Mouse (Mus musculus): Measurements from ENCODE around the gene Slc25a42. TPM values are rescaled to one million over a fixed set of nuclear protein-coding genes. Genes with fewer than 3 reads are reported as not detected.

Slc25a42 gene
- 3.9 and 4.0 TPM in 2 replicates for polyA plus RNA-seq (2014; fragmentation: Nextera tagmentation; extraction: Ambion mirVana)

DNA sequence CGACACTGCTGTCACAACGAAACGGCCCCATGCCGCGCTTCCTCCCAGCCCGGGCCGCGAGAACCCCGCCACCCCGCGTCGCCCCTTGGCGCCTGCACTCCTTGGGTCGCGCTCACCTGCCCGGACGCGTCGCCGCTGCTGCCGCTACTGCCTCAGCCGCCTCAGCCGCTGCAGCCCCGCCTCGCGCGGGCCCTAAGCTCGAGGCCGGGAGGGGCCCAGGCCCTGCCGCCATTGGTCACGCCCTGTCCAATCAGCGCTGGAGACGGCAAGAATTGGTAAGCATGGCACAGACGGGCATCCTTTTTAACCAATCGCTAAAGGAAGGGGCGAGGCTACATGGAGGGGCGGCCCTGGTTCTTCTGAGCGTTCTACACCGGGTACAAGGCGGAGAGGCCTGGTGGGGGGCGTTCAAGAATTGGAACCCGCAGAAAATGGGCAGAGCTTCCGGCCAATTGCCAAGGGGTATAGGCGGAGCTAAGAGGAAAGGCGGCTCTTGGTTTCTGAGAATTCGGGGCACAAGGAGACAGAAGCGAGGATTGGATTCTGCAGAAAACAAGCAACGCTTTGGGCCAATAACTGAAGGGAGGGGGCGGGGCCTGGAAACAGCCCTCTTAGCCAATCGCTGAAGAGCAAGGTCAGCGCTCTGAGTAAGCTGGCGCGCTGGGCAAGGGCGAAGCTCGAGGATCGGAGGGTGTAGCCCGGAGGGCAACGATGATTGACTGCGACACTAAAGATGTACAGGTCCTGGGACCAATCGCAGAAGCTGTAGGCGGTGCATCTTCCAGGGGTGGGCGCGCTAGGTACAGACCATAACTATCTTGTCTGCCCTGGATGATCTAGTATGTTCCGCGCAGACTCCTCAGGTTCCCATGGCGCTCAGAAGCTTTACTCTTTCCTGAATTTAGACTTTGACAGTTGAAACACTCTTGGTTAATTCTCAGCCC is at the start of gene Slc25a42:
Gene Slc25a42 (minus strand): TSS at position 194 of the 944 bp plus-strand sequence.
- H3K27me3 ChIP-seq (replicated peaks; ENCODE audit: control insufficient read depth, insufficient read depth, low read length), result 0 out of 2 replicates have a peak, but pooled peaks cover 2% of the 10 kb centered on the region
- peak within 1 kb of the TSS; percentile 51 for H3K9ac ChIP-seq (ENCODE audit: low read length)
- H3K9me3 ChIP-seq (ENCODE audit: control insufficient read depth, low read length), result no peaks in the 10 kb centered on the region
- no peak within 1 kb of the TSS for H3K27ac ChIP-seq (ENCODE audit: low read depth)
- H3K4me2 ChIP-seq (ENCODE audit: low read length), result peak within 1 kb of the TSS; percentile 100
- H3K36me3 ChIP-seq (ENCODE audit: control insufficient read depth, insufficient read depth, low read length), result no peaks in the 10 kb centered on the region
- H3K4me3 ChIP-seq (ENCODE audit: low read depth, low read length), result peak within 1 kb of the TSS; percentile 59
- H3K4me1 ChIP-seq (replicated peaks; ENCODE audit: control insufficient read depth, insufficient read depth, low read length), result peaks cover 10% of the 10 kb centered on the region; the same call in 1 of the 2 replicates
- DNase-seq (ENCODE audit: low spot score) (peak; percentile 96), ATAC-seq (replicated peaks; ENCODE audit: low FRiP score, low TSS enrichment, low read depth) (peak; percentile 99)
- under 1% methylated on average over 66 of the region's 66 CpGs for WGBS

DNA sequence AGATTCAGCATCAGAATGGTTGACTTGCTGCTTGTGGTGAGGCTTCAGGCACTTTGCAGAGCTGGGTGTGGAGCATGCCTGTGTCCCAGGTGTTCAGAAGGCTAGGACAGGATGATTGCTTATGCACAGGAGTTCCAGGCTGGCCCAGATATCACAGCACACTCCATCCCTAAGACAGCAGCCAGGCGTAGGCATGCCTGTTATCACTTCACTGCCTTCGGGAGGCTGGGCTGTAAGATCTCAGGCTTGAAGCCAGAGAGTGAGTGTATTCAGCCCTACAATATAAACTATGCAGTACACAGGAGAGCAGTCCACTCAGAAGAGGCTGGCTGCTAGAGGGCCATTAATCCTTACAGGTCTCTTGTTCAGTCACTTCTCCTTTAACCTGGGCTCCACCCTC is 46.9 kb upstream of the Slc25a42 start:
- 79% methylated on average over 2 of the region's 2 CpGs for WGBS
- H3K27me3 ChIP-seq (replicated peaks; ENCODE audit: control insufficient read depth, insufficient read depth, low read length), result no peaks in the 10 kb centered on the region
- ATAC-seq (replicated peaks; ENCODE audit: low FRiP score, low TSS enrichment, low read depth), result no peak
- peaks cover 100% of the 10 kb centered on the region for H3K36me3 ChIP-seq (ENCODE audit: control insufficient read depth, insufficient read depth, low read length)
- no peak overlapping the region for H3K4me3 ChIP-seq (ENCODE audit: low read depth, low read length)
- no peak overlapping the region for H3K4me2 ChIP-seq (ENCODE audit: low read length)
- H3K27ac ChIP-seq (ENCODE audit: low read depth), result no peak overlapping the region
- no peaks in the 10 kb centered on the region for H3K4me1 ChIP-seq (replicated peaks; ENCODE audit: control insufficient read depth, insufficient read depth, low read length)
- H3K9ac ChIP-seq (ENCODE audit: low read length), result no peak overlapping the region
- H3K9me3 ChIP-seq (ENCODE audit: control insufficient read depth, low read length), result no peaks in the 10 kb centered on the region
- DNase-seq (ENCODE audit: low spot score), result no peak

DNA sequence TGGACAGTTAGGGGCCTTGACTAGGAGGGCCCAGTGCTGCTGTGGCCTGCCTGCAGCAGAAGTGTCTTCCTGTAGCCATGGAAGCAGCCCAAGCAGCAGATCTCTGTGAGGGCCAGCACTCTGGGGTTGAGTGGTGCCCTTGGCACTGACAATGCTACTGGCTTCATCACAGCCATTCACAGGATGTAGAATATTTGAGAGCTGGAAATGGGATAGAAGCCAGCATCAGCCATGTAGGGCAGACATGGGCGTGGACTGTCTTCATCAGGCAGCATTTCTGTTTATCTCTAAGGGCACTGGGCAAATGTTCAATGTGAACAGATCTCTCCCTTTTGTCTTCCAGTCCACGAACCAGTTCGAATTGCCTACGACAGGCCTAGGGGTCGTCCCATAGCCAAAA is 46.5 kb upstream of the Slc25a42 start:
- no peaks in the 10 kb centered on the region for H3K9me3 ChIP-seq (ENCODE audit: control insufficient read depth, low read length)
- no peak for ATAC-seq (replicated peaks; ENCODE audit: low FRiP score, low TSS enrichment, low read depth)
- H3K36me3 ChIP-seq (ENCODE audit: control insufficient read depth, insufficient read depth, low read length), result peaks cover 100% of the 10 kb centered on the region
- H3K4me1 ChIP-seq (replicated peaks; ENCODE audit: control insufficient read depth, insufficient read depth, low read length), result no peaks in the 10 kb centered on the region
- H3K4me2 ChIP-seq (ENCODE audit: low read length), result no peak overlapping the region
- WGBS, result 91% methylated on average over 5 of the region's 5 CpGs
- no peak overlapping the region for H3K9ac ChIP-seq (ENCODE audit: low read length)
- H3K27ac ChIP-seq (ENCODE audit: low read depth), result no peak overlapping the region
- H3K27me3 ChIP-seq (replicated peaks; ENCODE audit: control insufficient read depth, insufficient read depth, low read length), result no peaks in the 10 kb centered on the region
- no peak for DNase-seq (ENCODE audit: low spot score)
- H3K4me3 ChIP-seq (ENCODE audit: low read depth, low read length), result no peak overlapping the region

DNA sequence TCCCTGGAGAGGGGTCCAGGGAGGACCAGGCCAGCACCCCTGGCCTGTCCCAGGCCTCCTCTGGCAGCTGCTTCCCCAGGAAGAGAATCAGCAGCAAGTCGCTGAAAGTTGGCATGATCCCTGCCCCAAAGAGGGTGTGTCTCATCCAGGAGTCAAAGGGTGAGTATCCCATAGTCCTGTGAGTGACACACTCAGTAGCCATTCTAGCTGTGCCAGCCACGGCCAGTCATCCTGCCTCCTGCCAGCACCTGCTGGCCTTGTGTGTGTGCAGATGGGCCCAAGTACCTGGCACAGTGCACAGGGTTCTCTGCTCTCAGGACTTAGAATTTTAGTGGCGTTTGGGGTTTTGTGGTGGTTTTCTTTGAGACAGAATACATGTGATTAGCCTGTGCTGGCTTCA is 45.4 kb upstream of the Slc25a42 start:
- Histone ChIP-seq H3K9me3 (ENCODE audit: control insufficient read depth, low read length) (no peaks in the 10 kb centered on the region), H3K4me3 (ENCODE audit: low read depth, low read length) (no peak overlapping the region), H3K4me1 (replicated peaks; ENCODE audit: control insufficient read depth, insufficient read depth, low read length) (no peaks in the 10 kb centered on the region), H3K9ac (ENCODE audit: low read length) (no peak overlapping the region), H3K4me2 (ENCODE audit: low read length) (no peak overlapping the region), H3K27me3 (replicated peaks; ENCODE audit: control insufficient read depth, insufficient read depth, low read length) (no peaks in the 10 kb centered on the region), H3K27ac (ENCODE audit: low read depth) (no peak overlapping the region), H3K36me3 (ENCODE audit: control insufficient read depth, insufficient read depth, low read length) (peaks cover 100% of the 10 kb centered on the region)
- WGBS, result 77% methylated on average over 3 of the region's 3 CpGs
- DNase-seq (ENCODE audit: low spot score) (no peak), ATAC-seq (replicated peaks; ENCODE audit: low FRiP score, low TSS enrichment, low read depth) (no peak)

DNA sequence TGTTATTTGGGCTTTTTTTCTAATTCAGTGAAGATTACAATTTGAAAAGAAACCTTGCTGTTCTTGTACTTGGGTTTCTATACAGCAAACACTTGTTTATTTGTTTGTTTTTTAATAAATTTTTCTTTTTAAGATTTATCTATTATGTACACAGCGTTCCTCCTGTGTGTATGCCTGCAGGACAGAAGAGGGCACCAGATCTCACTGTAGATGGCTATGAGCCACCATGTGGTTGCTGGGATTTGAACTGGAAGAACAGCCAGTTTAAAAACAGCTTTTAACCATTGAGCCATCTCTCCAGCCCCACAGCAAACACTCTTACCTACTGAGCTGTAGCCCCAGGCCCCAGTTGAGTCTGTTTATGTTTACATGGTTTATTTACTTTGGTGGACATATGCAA is 42.5 kb upstream of the Slc25a42 start:
- peaks cover 100% of the 10 kb centered on the region for H3K36me3 ChIP-seq (ENCODE audit: control insufficient read depth, insufficient read depth, low read length)
- no peak for ATAC-seq (replicated peaks; ENCODE audit: low FRiP score, low TSS enrichment, low read depth)
- no peak overlapping the region for H3K4me3 ChIP-seq (ENCODE audit: low read depth, low read length)
- H3K27ac ChIP-seq (ENCODE audit: low read depth), result no peak overlapping the region
- WGBS, result 68% methylated on average over 1 of the region's 1 CpGs
- no peak for DNase-seq (ENCODE audit: low spot score)
- no peaks in the 10 kb centered on the region for H3K9me3 ChIP-seq (ENCODE audit: control insufficient read depth, low read length)
- no peak overlapping the region for H3K9ac ChIP-seq (ENCODE audit: low read length)
- no peaks in the 10 kb centered on the region for H3K4me1 ChIP-seq (replicated peaks; ENCODE audit: control insufficient read depth, insufficient read depth, low read length)
- no peaks in the 10 kb centered on the region for H3K27me3 ChIP-seq (replicated peaks; ENCODE audit: control insufficient read depth, insufficient read depth, low read length)
- no peak overlapping the region for H3K4me2 ChIP-seq (ENCODE audit: low read length)

DNA sequence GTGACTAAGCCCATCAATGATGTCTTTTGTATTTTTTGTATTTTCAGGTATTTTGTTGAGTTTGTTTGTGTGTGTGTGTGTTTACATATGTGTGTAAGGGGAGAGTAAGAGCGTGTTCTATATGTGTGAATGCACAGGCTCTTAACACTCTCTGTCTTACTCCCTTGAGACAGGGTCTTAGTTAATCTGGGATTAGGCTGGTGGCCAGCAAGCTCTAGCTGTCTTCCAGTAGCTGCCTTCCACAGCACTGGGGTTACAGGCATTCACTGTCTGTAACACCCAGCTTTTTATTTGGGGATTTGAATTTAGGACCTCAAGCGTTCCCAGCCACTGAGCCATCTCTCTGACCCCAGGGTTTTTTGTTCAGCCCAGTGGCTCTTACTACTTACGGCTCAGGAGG is 35.7 kb upstream of the Slc25a42 start:
- H3K9me3 ChIP-seq (ENCODE audit: control insufficient read depth, low read length), result no peaks in the 10 kb centered on the region
- H3K4me1 ChIP-seq (replicated peaks; ENCODE audit: control insufficient read depth, insufficient read depth, low read length), result no peaks in the 10 kb centered on the region
- H3K27me3 ChIP-seq (replicated peaks; ENCODE audit: control insufficient read depth, insufficient read depth, low read length), result no peaks in the 10 kb centered on the region
- no peak overlapping the region for H3K27ac ChIP-seq (ENCODE audit: low read depth)
- ATAC-seq (replicated peaks; ENCODE audit: low FRiP score, low TSS enrichment, low read depth) (no peak), DNase-seq (ENCODE audit: low spot score) (no peak)
- no peak overlapping the region for H3K4me2 ChIP-seq (ENCODE audit: low read length)
- H3K4me3 ChIP-seq (ENCODE audit: low read depth, low read length), result no peak overlapping the region
- peaks cover 90% of the 10 kb centered on the region for H3K36me3 ChIP-seq (ENCODE audit: control insufficient read depth, insufficient read depth, low read length)
- no peak overlapping the region for H3K9ac ChIP-seq (ENCODE audit: low read length)
- WGBS, result 91% methylated on average over 3 of the region's 3 CpGs

DNA sequence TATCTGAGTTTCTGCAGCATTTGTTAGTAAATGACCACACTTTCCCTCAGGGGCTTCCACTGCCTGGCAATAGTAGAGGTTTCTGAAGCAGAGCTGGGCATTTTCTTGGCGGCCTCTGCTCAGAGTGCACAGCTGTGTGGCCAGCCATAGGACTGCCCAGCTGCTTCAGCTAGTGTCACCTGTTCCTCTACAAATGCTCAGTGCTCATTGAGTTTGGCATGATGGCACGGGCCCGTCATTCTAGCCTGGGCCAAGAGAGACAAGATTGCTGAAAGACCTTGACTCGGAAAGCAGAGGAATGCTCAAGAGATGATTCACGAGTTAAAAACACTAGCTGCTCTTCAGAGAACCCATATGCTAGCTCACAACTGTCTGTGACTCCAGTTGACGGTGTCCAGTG is 34.5 kb upstream of the Slc25a42 start:
- Histone ChIP-seq H3K36me3 (ENCODE audit: control insufficient read depth, insufficient read depth, low read length) (peaks cover 90% of the 10 kb centered on the region), H3K4me1 (replicated peaks; ENCODE audit: control insufficient read depth, insufficient read depth, low read length) (no peaks in the 10 kb centered on the region), H3K27ac (ENCODE audit: low read depth) (no peak overlapping the region), H3K9me3 (ENCODE audit: control insufficient read depth, low read length) (no peaks in the 10 kb centered on the region), H3K9ac (ENCODE audit: low read length) (no peak overlapping the region), H3K4me2 (ENCODE audit: low read length) (no peak overlapping the region), H3K4me3 (ENCODE audit: low read depth, low read length) (no peak overlapping the region), H3K27me3 (replicated peaks; ENCODE audit: control insufficient read depth, insufficient read depth, low read length) (no peaks in the 10 kb centered on the region)
- DNase-seq (ENCODE audit: low spot score), result no peak
- 88% methylated on average over 6 of the region's 6 CpGs for WGBS
- ATAC-seq (replicated peaks; ENCODE audit: low FRiP score, low TSS enrichment, low read depth), result no peak

DNA sequence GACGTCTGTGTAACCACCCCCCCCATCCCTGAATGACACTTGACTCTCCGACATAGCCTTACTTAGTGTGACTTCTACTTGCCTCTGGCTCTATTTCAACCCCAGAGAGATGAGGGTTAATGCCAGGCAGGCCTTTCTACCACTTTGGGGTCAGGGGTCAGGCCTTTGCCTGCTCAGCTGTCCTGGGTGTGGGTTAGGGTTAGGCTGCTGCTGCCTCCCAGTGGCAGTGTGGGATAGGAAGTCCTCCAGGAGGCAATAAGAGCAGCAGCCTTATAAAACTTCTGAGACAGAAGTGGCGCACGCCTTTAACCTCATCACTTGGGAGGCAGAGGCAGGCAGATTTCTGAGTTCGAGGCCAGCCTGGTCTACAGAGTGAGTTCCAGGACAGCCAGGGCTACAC is 28.5 kb upstream of the Slc25a42 start:
- H3K4me2 ChIP-seq (ENCODE audit: low read length), result no peak overlapping the region
- WGBS, result 85% methylated on average over 5 of the region's 5 CpGs
- no peak for DNase-seq (ENCODE audit: low spot score)

DNA sequence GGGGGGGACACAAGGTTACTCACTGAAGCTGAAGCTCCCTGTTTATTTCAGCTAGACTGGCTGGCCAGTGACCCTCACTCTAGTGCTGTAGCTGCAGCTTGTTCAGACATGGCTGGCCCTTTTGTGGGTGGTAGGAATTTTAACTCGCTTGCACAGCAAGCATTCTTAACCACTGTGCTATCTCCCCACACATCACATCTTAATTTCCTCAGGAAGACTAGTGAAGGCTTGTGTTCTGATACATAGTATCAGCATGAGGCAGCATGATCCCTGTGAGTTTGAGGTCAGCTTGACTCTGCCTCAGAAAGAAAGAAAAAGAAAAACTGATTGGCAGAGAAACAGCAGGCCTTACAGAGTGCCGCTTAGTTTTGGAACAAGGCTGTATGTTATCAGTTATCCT is 25.7 kb upstream of the Slc25a42 start:
- ATAC-seq (replicated peaks; ENCODE audit: low FRiP score, low TSS enrichment, low read depth) (no peak), DNase-seq (ENCODE audit: low spot score) (no peak)
- Histone ChIP-seq H3K9ac (ENCODE audit: low read length) (no peak overlapping the region), H3K9me3 (ENCODE audit: control insufficient read depth, low read length) (no peaks in the 10 kb centered on the region), H3K4me1 (replicated peaks; ENCODE audit: control insufficient read depth, insufficient read depth, low read length) (peaks cover 16% of the 10 kb centered on the region), H3K27me3 (replicated peaks; ENCODE audit: control insufficient read depth, insufficient read depth, low read length) (no peaks in the 10 kb centered on the region), H3K4me2 (ENCODE audit: low read length) (no peak overlapping the region), H3K27ac (ENCODE audit: low read depth) (no peak overlapping the region), H3K4me3 (ENCODE audit: low read depth, low read length) (no peak overlapping the region), H3K36me3 (ENCODE audit: control insufficient read depth, insufficient read depth, low read length) (peaks cover 63% of the 10 kb centered on the region)
- 94% methylated on average over 2 of the region's 2 CpGs for whole genome bisulfite sequencing

More for the DNA sequence above, 28.5 kb upstream of the Slc25a42 start:
- ATAC-seq (replicated peaks; ENCODE audit: low FRiP score, low TSS enrichment, low read depth), result no peak
- Histone ChIP-seq H3K4me3 (ENCODE audit: low read depth, low read length) (no peak overlapping the region), H3K4me1 (replicated peaks; ENCODE audit: control insufficient read depth, insufficient read depth, low read length) (peaks cover 3% of the 10 kb centered on the region), H3K27ac (ENCODE audit: low read depth) (no peak overlapping the region), H3K9ac (ENCODE audit: low read length) (no peak overlapping the region), H3K27me3 (replicated peaks; ENCODE audit: control insufficient read depth, insufficient read depth, low read length) (no peaks in the 10 kb centered on the region), H3K9me3 (ENCODE audit: control insufficient read depth, low read length) (no peaks in the 10 kb centered on the region), H3K36me3 (ENCODE audit: control insufficient read depth, insufficient read depth, low read length) (peaks cover 84% of the 10 kb centered on the region)

Measured in intestine, embryonic 14.5 days (tissue).